8 mouse cellular contexts compared by ENCODE assay signal in the genomic region with DNA sequence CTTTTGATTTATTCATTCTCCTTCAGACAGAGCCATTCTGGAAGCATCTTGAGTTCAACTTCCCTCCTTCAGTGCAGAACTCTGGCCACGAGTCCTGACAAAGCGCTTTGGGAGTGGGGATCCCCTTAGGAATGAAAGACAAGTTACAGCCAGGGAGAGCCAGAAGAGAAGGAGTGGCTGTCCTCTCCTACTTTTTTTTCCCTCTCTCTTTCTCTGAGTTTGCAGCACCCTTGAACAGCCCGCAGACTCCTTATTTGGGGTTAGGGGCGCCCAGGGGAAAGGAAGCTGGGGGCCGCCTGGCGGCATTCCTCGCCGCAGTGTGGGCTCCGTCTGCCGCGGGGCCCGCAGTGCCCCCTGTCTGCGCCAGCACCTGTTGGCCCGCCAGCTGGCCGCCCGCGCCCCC. TPM values are rescaled to one million over a fixed set of nuclear protein-coding genes. Genes with fewer than 3 reads are reported as not detected.
A peak's percentile ranks its signal among the peaks of the same experiment; 100 is the strongest.
DNase-seq lines count a peak whose midpoint lies in the region; ATAC-seq and TF ChIP-seq lines count a peak whose summit lies in the region.

Gene Pdgfc, plus strand, starts transcription at position 266 of the 403 bp plus-strand sequence.

- H3K27me3 ChIP-seq in kidney, postnatal 0 days (ENCODE audit: insufficient read depth, low read length) = no peaks in the 10 kb centered on the region
- H3K27me3 ChIP-seq in hindbrain, embryonic 11.5 days (ENCODE audit: control insufficient read depth, insufficient read depth, low read length) = no peaks in the 10 kb centered on the region
- no peaks in the 10 kb centered on the region for H3K27me3 ChIP-seq in midbrain, embryonic 14.5 days (ENCODE audit: control insufficient read depth, insufficient read depth, low read length)

- peak within 1 kb of the TSS; percentile 80 for H3K9ac ChIP-seq in kidney, postnatal 0 days (ENCODE audit: low read depth, low read length)
- peak within 1 kb of the TSS; percentile 80 for H3K9ac ChIP-seq in hindbrain, embryonic 11.5 days (ENCODE audit: low read depth, low read length)
- H3K9ac ChIP-seq in midbrain, embryonic 14.5 days (replicated peaks; ENCODE audit: low read length) = peak within 1 kb of the TSS; percentile 68

- peak; percentile 68 for DNase-seq in kidney, postnatal 0 days (ENCODE audit: low spot score)
- DNase-seq in kidney, adult 11 months = no peak
- no peak for DNase-seq in hindbrain, embryonic 11.5 days (ENCODE audit: low spot score)
- no peak for DNase-seq in midbrain, embryonic 14.5 days
- no peak for DNase-seq in left cerebral cortex, postnatal 25 days (ENCODE audit: low spot score in 2 of 2)
- DNase-seq in yolk sac, embryonic 10.5 days (ENCODE audit: low spot score) = no peak
- DNase-seq in gastrocnemius, postnatal 25 days = no peak

- H3K4me1 ChIP-seq in kidney, postnatal 0 days (replicated peaks; ENCODE audit: insufficient read depth, low read length) = no peaks in the 10 kb centered on the region
- H3K4me1 ChIP-seq in bone marrow, adult 2 months (ENCODE audit: control insufficient read depth, insufficient read depth, low read length) = no peaks in the 10 kb centered on the region
- H3K4me1 ChIP-seq in hindbrain, embryonic 11.5 days (replicated peaks; ENCODE audit: control insufficient read depth, insufficient read depth, low read length) = no peaks in the 10 kb centered on the region
- peaks cover 12% of the 10 kb centered on the region; the same call in 1 of the 2 replicates for H3K4me1 ChIP-seq in midbrain, embryonic 14.5 days (ENCODE audit: control insufficient read depth, insufficient read depth, low read length)

- H3K9me3 ChIP-seq in kidney, postnatal 0 days (replicated peaks; ENCODE audit: low read length) = no peaks in the 10 kb centered on the region
- H3K9me3 ChIP-seq in hindbrain, embryonic 11.5 days (ENCODE audit: control insufficient read depth, low read length) = no peaks in the 10 kb centered on the region
- H3K9me3 ChIP-seq in midbrain, embryonic 14.5 days (ENCODE audit: control insufficient read depth, low read length) = no peaks in the 10 kb centered on the region

- H3K4me3 ChIP-seq in kidney, postnatal 0 days (replicated peaks; ENCODE audit: low read depth, low read length) = peak within 1 kb of the TSS; percentile 63
- H3K4me3 ChIP-seq in bone marrow, adult 2 months (replicated peaks; ENCODE audit: control insufficient read depth, low read depth, low read length) = peak within 1 kb of the TSS; percentile 32
- peak within 1 kb of the TSS; percentile 77 for H3K4me3 ChIP-seq in hindbrain, embryonic 11.5 days (ENCODE audit: low read depth, low read length)
- peak within 1 kb of the TSS; percentile 75 for H3K4me3 ChIP-seq in midbrain, embryonic 14.5 days (replicated peaks; ENCODE audit: low read depth, low read length)

- TF ChIP-seq CTCF in kidney, postnatal 0 days (IDR thresholded peaks at IDR 0.05; ENCODE audit: low read depth) = no peak
- no peak for TF ChIP-seq CTCF in bone marrow, adult 2 months (IDR thresholded peaks at IDR 0.05; ENCODE audit: control insufficient read depth, insufficient read depth, low read length)

- no peaks in the 10 kb centered on the region for H3K36me3 ChIP-seq in kidney, postnatal 0 days (ENCODE audit: insufficient read depth, low read length)
- no peaks in the 10 kb centered on the region for H3K36me3 ChIP-seq in hindbrain, embryonic 11.5 days (ENCODE audit: control insufficient read depth, insufficient read depth, low read length)
- H3K36me3 ChIP-seq in midbrain, embryonic 14.5 days (ENCODE audit: control insufficient read depth, insufficient read depth, low read length) = no peaks in the 10 kb centered on the region

- peak within 1 kb of the TSS; percentile 94 for H3K4me2 ChIP-seq in kidney, postnatal 0 days (ENCODE audit: low read length)
- H3K4me2 ChIP-seq in hindbrain, embryonic 11.5 days (replicated peaks; ENCODE audit: low read depth, low read length) = peak within 1 kb of the TSS; percentile 84
- peak within 1 kb of the TSS; percentile 96 for H3K4me2 ChIP-seq in midbrain, embryonic 14.5 days (ENCODE audit: low read length)

- H3K27ac ChIP-seq in kidney, postnatal 0 days = peak within 1 kb of the TSS; percentile 70
- no peak within 1 kb of the TSS; the same call in 1 of the 2 replicates for H3K27ac ChIP-seq in bone marrow, adult 2 months (ENCODE audit: control insufficient read depth, insufficient read depth, low read depth, low read length, poor library complexity)
- H3K27ac ChIP-seq in hindbrain, embryonic 11.5 days (ENCODE audit: low read depth, low read length) = peak within 1 kb of the TSS; percentile 70
- peak within 1 kb of the TSS; percentile 70 for H3K27ac ChIP-seq in midbrain, embryonic 14.5 days (replicated peaks; ENCODE audit: low read depth, low read length)

- ATAC-seq in kidney, postnatal 0 days (replicated peaks; ENCODE audit: low FRiP score, low read depth) = peak; percentile 67
- ATAC-seq in hindbrain, embryonic 11.5 days (ENCODE audit: low FRiP score) = no peak; the same call in 1 of the 2 replicates
- ATAC-seq in midbrain, embryonic 14.5 days (ENCODE audit: low FRiP score, low TSS enrichment) = no peak

- WGBS in kidney, postnatal 0 days = 1% methylated on average over 14 of the region's 17 CpGs
- 6% methylated on average over 17 of the region's 17 CpGs for WGBS in bone marrow, adult 2 months
- WGBS in hindbrain, embryonic 11.5 days = 2% methylated on average over 10 of the region's 17 CpGs
- WGBS in midbrain, embryonic 14.5 days = 2% methylated on average over 16 of the region's 17 CpGs

- intact Hi-C loops in left cerebral cortex, postnatal 25 days (cut with DNase I) = loop anchor here (2.0 to 5.0 kb wide), 2 partner anchors 234 to 889 kb away; partner anchors contain the start of gene Gria2

- no peak for TF ChIP-seq POLR2A in bone marrow, adult 2 months (IDR thresholded peaks at IDR 0.05; ENCODE audit: borderline replicate concordance, control insufficient read depth, low read depth, low read length)

RNA-seq across cellular contexts. Expression of gene Pdgfc, which starts in this region (rescaled TPM):
- polyA plus RNA-seq in kidney, postnatal 0 days (2015; fragmentation: Nextera tagmentation; extraction: Ambion mirVana) = 35.3 and 36.1 TPM in 2 replicates
- 0.74 and 1.8 TPM in 2 replicates for polyA plus RNA-seq in bone marrow, adult 2 months (2011; ENCODE audit: insufficient read depth, insufficient read length, low replicate concordance, missing spikeins)
- 17.3 and 22.9 TPM in 2 replicates for polyA plus RNA-seq in hindbrain, embryonic 11.5 days (2014; fragmentation: Nextera tagmentation; extraction: Ambion mirVana)
- polyA plus RNA-seq in midbrain, embryonic 14.5 days (2014; fragmentation: Nextera tagmentation; extraction: Ambion mirVana) = 5.4 and 6.3 TPM in 2 replicates
- total RNA-seq in left cerebral cortex, postnatal 25 days (2021) = 1 to 10 TPM; 8.0 to 8.6 TPM
- 1 to 10 TPM; 2.0 to 2.2 TPM for total RNA-seq in gastrocnemius, postnatal 25 days (2021)
